Mouse (Mus musculus): Measurements from ENCODE around the gene Cbl.

Gene Cbl

GRCm38 (mm10) chr9:44233802-44234478 is at the start of gene Cbl:
Gene Cbl (minus strand): TSS chr9:44234049.
- peak; percentile 99 for DNase-seq (ENCODE audit: low read depth, low spot score)

GRCm38 (mm10) chr9:44283183-44283582 is 49.3 kb upstream of the Cbl start:
- no peak for DNase-seq (ENCODE audit: low read depth, low spot score)

- no peak for DNase-seq (ENCODE audit: low read depth, low spot score)
Observed at GRCm38 (mm10) chr9:44269973-44270372, 36.1 kb upstream of the Cbl start.

- no peak for DNase-seq (ENCODE audit: low read depth, low spot score)
Observed at GRCm38 (mm10) chr9:44269077-44269476, 35.2 kb upstream of the Cbl start.

GRCm38 (mm10) chr9:44268432-44268831 is 34.6 kb upstream of the Cbl start, which contains the start of gene Nlrx1:
Gene Nlrx1 (minus strand): TSS chr9:44268599.
- no peak for DNase-seq (ENCODE audit: low read depth, low spot score)

GRCm38 (mm10) chr9:44268027-44268360 is 34.1 kb upstream of the Cbl start:
- DNase-seq (ENCODE audit: low read depth, low spot score) = peak; percentile 72

- no peak for DNase-seq (ENCODE audit: low read depth, low spot score)
Observed at GRCm38 (mm10) chr9:44267319-44268026, 33.6 kb upstream of the Cbl start.

GRCm38 (mm10) chr9:44266478-44267226 is 32.8 kb upstream of the Cbl start:
- no peak for DNase-seq (ENCODE audit: low read depth, low spot score)

GRCm38 (mm10) chr9:44261388-44261787 is 27.5 kb upstream of the Cbl start:
- DNase-seq (ENCODE audit: low read depth, low spot score) = no peak

GRCm38 (mm10) chr9:44259014-44259413 is 25.2 kb upstream of the Cbl start:
- DNase-seq (ENCODE audit: low read depth, low spot score) = no peak

GRCm38 (mm10) chr9:44256213-44256612 is 22.4 kb upstream of the Cbl start:
- DNase-seq (ENCODE audit: low read depth, low spot score) = no peak

- DNase-seq (ENCODE audit: low read depth, low spot score) = no peak
Observed at GRCm38 (mm10) chr9:44255136-44255521, 21.3 kb upstream of the Cbl start.

- peak; percentile 19 for DNase-seq (ENCODE audit: low read depth, low spot score)
Observed at GRCm38 (mm10) chr9:44254508-44255135, 20.8 kb upstream of the Cbl start.

- no peak for DNase-seq (ENCODE audit: low read depth, low spot score)
Observed at GRCm38 (mm10) chr9:44253441-44253840, 19.6 kb upstream of the Cbl start.

- no peak for DNase-seq (ENCODE audit: low read depth, low spot score)
Observed at GRCm38 (mm10) chr9:44251314-44251713, 17.5 kb upstream of the Cbl start, which contains the start of gene Pdzd3. Gene Pdzd3 (minus strand): TSS chr9:44251471.

GRCm38 (mm10) chr9:44250445-44250844 is 16.6 kb upstream of the Cbl start:
- DNase-seq (ENCODE audit: low read depth, low spot score) = no peak

- DNase-seq (ENCODE audit: low read depth, low spot score) = peak; percentile 36
Observed at GRCm38 (mm10) chr9:44249181-44250146, 15.6 kb upstream of the Cbl start.

- no peak for DNase-seq (ENCODE audit: low read depth, low spot score)
Observed at GRCm38 (mm10) chr9:44247907-44248306, 14.1 kb upstream of the Cbl start.

- no peak for DNase-seq (ENCODE audit: low read depth, low spot score)
Observed at GRCm38 (mm10) chr9:44243621-44244020, 9.8 kb upstream of the Cbl start.

GRCm38 (mm10) chr9:44241418-44241817 is 7.6 kb upstream of the Cbl start:
- no peak for DNase-seq (ENCODE audit: low read depth, low spot score)

GRCm38 (mm10) chr9:44240911-44241310 is 7.1 kb upstream of the Cbl start:
- DNase-seq (ENCODE audit: low read depth, low spot score) = no peak

Data from forelimb bud, embryonic 11.5 days (tissue).